Mouse (Mus musculus) midbrain, embryonic 14.5 days (tissue): ENCODE data around the gene Nkx1-1. TPM values are rescaled to one million over a fixed set of nuclear protein-coding genes. Genes with fewer than 3 reads are reported as not detected.

ENCODE experiments used
- ATAC-seq: fragments of 200-750 bp; cut with Nextera tagmentation; 2 replicates; pipeline ENCODE4 v1.8.0; 2017; ENCODE audit warnings: moderate number of reproducible peaks, moderate library complexity; ENCODE audit not compliant: low FRiP score, low TSS enrichment
- DNase-seq: peaks from one replicate; pipeline ENCODE4 v3.0.0-alpha.2; 2015
- H3K27ac ChIP-seq: fragments of 300-500 bp; sonication (generic); replicated peaks from 2 replicates; pipeline ENCODE4 v1.5.1; 2014; ENCODE audit warnings: mild to moderate bottlenecking, low read depth, low read length, moderate library complexity
- H3K27me3 ChIP-seq: fragments of 300-500 bp; sonication (generic); 2 replicates; pipeline ENCODE4 v1.6.1; 2014; ENCODE audit warnings: low read length, control low read depth, mixed read lengths; ENCODE audit not compliant: control insufficient read depth, insufficient read depth
- H3K36me3 ChIP-seq: fragments of 300-500 bp; sonication (generic); 2 replicates; pipeline ENCODE4 v1.6.1; 2014; ENCODE audit warnings: low read length, control low read depth; ENCODE audit not compliant: control insufficient read depth, insufficient read depth
- H3K4me1 ChIP-seq: fragments of 300-500 bp; sonication (generic); 2 replicates; pipeline ENCODE4 v1.6.1; 2014; ENCODE audit warnings: mild to moderate bottlenecking, antibody characterized with exemption, low read length, control low read depth; ENCODE audit not compliant: control insufficient read depth, insufficient read depth
- H3K4me2 ChIP-seq: fragments of 300-500 bp; sonication (generic); 2 replicates; pipeline ENCODE4 v1.6.1; 2014; ENCODE audit warnings: mild to moderate bottlenecking, low read length, moderate library complexity
- H3K4me3 ChIP-seq: fragments of 300-500 bp; sonication (generic); replicated peaks from 2 replicates; pipeline ENCODE4 v1.5.1; 2014; ENCODE audit warnings: low read depth, low read length
- H3K9ac ChIP-seq: fragments of 300-500 bp; sonication (generic); replicated peaks from 2 replicates; pipeline ENCODE4 v1.6.1; 2014; ENCODE audit warnings: mild to moderate bottlenecking, low read length, moderate library complexity
- H3K9me3 ChIP-seq: fragments of 300-500 bp; sonication (generic); 2 replicates; pipeline ENCODE4 v1.6.1; 2016; ENCODE audit warnings: low read length, control low read depth, mixed read lengths; ENCODE audit not compliant: control insufficient read depth
- WGBS: fragments of 180-500 bp; shearing (Covaris S2); extraction: QIAGEN DNeasy Blood & Tissue Kit; methylation state at CpG from one replicate; pipeline ENCODE4 v1.1.7; 2014; 5-methylcytosine and 5-hydroxymethylcytosine counted together
- polyA plus RNA-seq: library from polyadenylated mRNA; unstranded; fragments of >200 nt; fragmentation: Nextera tagmentation; extraction: Ambion mirVana; gene quantifications from 2 replicates; pipeline ENCODE4 v1.2.1, GENCODE M21; 2014

Nkx1-1 gene
- polyA plus RNA-seq, 1 experiment from 2014 or later: 0.70 TPM

GRCm38 (mm10) chr5:33443794-33444193 is 10.0 kb upstream of the Nkx1-1 start:
- no peak overlapping the region for H3K27ac ChIP-seq
- WGBS: 47% methylated on average over 9 of the region's 9 CpGs
- no peak for ATAC-seq
- no peak overlapping the region for H3K4me3 ChIP-seq
- H3K4me1 ChIP-seq: peaks cover 6% of the 10 kb centered on the region; the same call in 1 of the 2 replicates
- DNase-seq: no peak
- no peaks in the 10 kb centered on the region for H3K36me3 ChIP-seq
- 0 out of 2 replicates have a peak overlapping the region, but pooled peaks have one; percentile 79 for H3K4me2 ChIP-seq
- H3K27me3 ChIP-seq: peaks cover 33% of the 10 kb centered on the region
- no peaks in the 10 kb centered on the region for H3K9me3 ChIP-seq
- H3K9ac ChIP-seq: no peak overlapping the region

- H3K9me3 ChIP-seq: no peaks in the 10 kb centered on the region
- H3K4me3 ChIP-seq: peak overlapping the region; percentile 40
- no peaks in the 10 kb centered on the region for H3K36me3 ChIP-seq
- DNase-seq (peak; percentile 81), ATAC-seq (no peak; the same call in 1 of the 2 replicates)
- H3K4me2 ChIP-seq: peak overlapping the region; percentile 79
- peaks cover 40% of the 10 kb centered on the region for H3K27me3 ChIP-seq
- H3K9ac ChIP-seq: peak overlapping the region; percentile 49
- H3K4me1 ChIP-seq: peaks cover 6% of the 10 kb centered on the region; the same call in 1 of the 2 replicates
- 3% methylated on average over 54 of the region's 56 CpGs for WGBS
- no peak overlapping the region for H3K27ac ChIP-seq
These were observed 9.3 kb upstream of the Nkx1-1 start for GRCm38 (mm10) chr5:33442927-33443710.

- H3K27ac ChIP-seq: no peak overlapping the region
- H3K27me3 ChIP-seq: peaks cover 82% of the 10 kb centered on the region
- H3K4me2 ChIP-seq: no peak overlapping the region
- DNase-seq (peak; percentile 78), ATAC-seq (no peak)
- H3K4me3 ChIP-seq: no peak overlapping the region
- no peak overlapping the region for H3K9ac ChIP-seq
- 3% methylated on average over 23 of the region's 23 CpGs for WGBS
- peaks cover 17% of the 10 kb centered on the region for H3K4me1 ChIP-seq
- no peaks in the 10 kb centered on the region for H3K36me3 ChIP-seq
- no peaks in the 10 kb centered on the region for H3K9me3 ChIP-seq
These were observed 4.4 kb upstream of the Nkx1-1 start for GRCm38 (mm10) chr5:33438214-33438613.

GRCm38 (mm10) chr5:33435941-33436340 is 2.2 kb upstream of the Nkx1-1 start:
- H3K27ac ChIP-seq: no peak overlapping the region
- no peak overlapping the region for H3K4me2 ChIP-seq
- H3K9me3 ChIP-seq: no peaks in the 10 kb centered on the region
- ATAC-seq (no peak), DNase-seq (no peak)
- no peak overlapping the region for H3K9ac ChIP-seq
- no peaks in the 10 kb centered on the region for H3K36me3 ChIP-seq
- WGBS: 0% methylated on average over 4 of the region's 4 CpGs
- peaks cover 82% of the 10 kb centered on the region for H3K27me3 ChIP-seq
- peaks cover 16% of the 10 kb centered on the region for H3K4me1 ChIP-seq
- no peak overlapping the region for H3K4me3 ChIP-seq

- no peak overlapping the region for H3K27ac ChIP-seq
- DNase-seq (no peak), ATAC-seq (no peak)
- H3K9ac ChIP-seq: no peak overlapping the region
- peaks cover 89% of the 10 kb centered on the region for H3K27me3 ChIP-seq
- no peaks in the 10 kb centered on the region for H3K36me3 ChIP-seq
- WGBS: 1% methylated on average over 26 of the region's 26 CpGs
- H3K4me1 ChIP-seq: peaks cover 16% of the 10 kb centered on the region
- H3K4me3 ChIP-seq: no peak overlapping the region
- H3K9me3 ChIP-seq: no peaks in the 10 kb centered on the region
- no peak overlapping the region for H3K4me2 ChIP-seq
These were observed 1.4 kb upstream of the Nkx1-1 start for GRCm38 (mm10) chr5:33435151-33435550.

- H3K4me1 ChIP-seq: peaks cover 16% of the 10 kb centered on the region
- ATAC-seq: no peak
These were observed 485 bp upstream of the Nkx1-1 start for GRCm38 (mm10) chr5:33434141-33434780.

GRCm38 (mm10) chr5:33432057-33432935 is 1.5 kb downstream of the Nkx1-1 start:
- no peak for ATAC-seq
- no peak overlapping the region for H3K4me2 ChIP-seq
- no peak overlapping the region for H3K27ac ChIP-seq
- no peaks in the 10 kb centered on the region for H3K36me3 ChIP-seq
- H3K9ac ChIP-seq: no peak overlapping the region
- peak overlapping the region; percentile 1; the same call in 1 of the 2 replicates for H3K4me3 ChIP-seq
- peak; percentile 26 for DNase-seq
- peaks cover 16% of the 10 kb centered on the region for H3K4me1 ChIP-seq
- H3K9me3 ChIP-seq: no peaks in the 10 kb centered on the region
- H3K27me3 ChIP-seq: peaks cover 97% of the 10 kb centered on the region
- WGBS: under 1% methylated on average over 39 of the region's 39 CpGs

More at GRCm38 (mm10) chr5:33434141-33434780, 485 bp upstream of the Nkx1-1 start:
- Histone ChIP-seq H3K36me3 (no peaks in the 10 kb centered on the region), H3K9me3 (no peaks in the 10 kb centered on the region), H3K27me3 (peaks cover 97% of the 10 kb centered on the region), H3K27ac (no peak overlapping the region), H3K4me2 (peak overlapping the region; percentile 41), H3K4me3 (peak overlapping the region; percentile 21), H3K9ac (0 out of 2 replicates have a peak overlapping the region, but pooled peaks have one; percentile 4)
- WGBS: 1% methylated on average over 56 of the region's 60 CpGs
- peak; percentile 60 for DNase-seq
